Comparison of ENCODE assay signal across 24 mouse cellular contexts in genomic region chr7:123345041-123345544, GRCm38 (mm10). TPM values are rescaled to one million over a fixed set of nuclear protein-coding genes. Genes with fewer than 3 reads are reported as not detected.
DNase-seq lines count a peak whose midpoint lies in the region; ATAC-seq and TF ChIP-seq lines count a peak whose summit lies in the region.
"Had no signal": no experiment of that assay in that cellular context is flagged by ENCODE, and none has a peak within 500 bp of the region (broad histone marks: within the 10 kb centered on the region; RNA-seq: fewer than 3 reads in every experiment).

No protein-coding gene starts in this region.

- DNase-seq in ES-CJ7 (ENCODE audit: low read depth, low spot score) = peak; percentile 56
- DNase-seq in R1 (ENCODE audit: low read depth, low spot score) = peak; percentile 42
- DNase-seq in right cerebral cortex, postnatal 25 days = no peak
- DNase-seq in layer of hippocampus, adult 8-10 months (ENCODE audit: low spot score in 2 of 2) = no peak
- no peak for DNase-seq in testis, postnatal 14 days (ENCODE audit: low spot score)
- DNase-seq: adrenal gland, adult 8-10 months; adrenal gland, postnatal 14 days; adrenal gland, postnatal 36 days; cerebellum, adult 11-12 months; cerebellum, adult 2 months; cerebellum, adult 9-10 months; cerebellum, postnatal 10 days; cerebellum, postnatal 25 days; forebrain, postnatal 0 days had no signal

- H3K4me1 ChIP-seq in intestine, postnatal 0 days (replicated peaks; ENCODE audit: control insufficient read depth, insufficient read depth, low read length) = peaks cover 30% of the 10 kb centered on the region
- peaks cover 37% of the 10 kb centered on the region for H3K4me1 ChIP-seq in intestine, embryonic 15.5 days (replicated peaks)
- H3K4me1 ChIP-seq in small intestine, adult 2 months (ENCODE audit: control insufficient read depth, insufficient read depth, insufficient read length, low read length) = peaks cover 28% of the 10 kb centered on the region

- no peak overlapping the region for H3K4me3 ChIP-seq in intestine, postnatal 0 days (ENCODE audit: low read depth, low read length)
- no peak overlapping the region for H3K4me3 ChIP-seq in intestine, embryonic 15.5 days (replicated peaks)
- no peak overlapping the region for H3K4me3 ChIP-seq in small intestine, adult 2 months (ENCODE audit: low read depth, low read length)
- H3K4me3 ChIP-seq: embryonic facial prominence, embryonic 10.5 days; embryonic facial prominence, embryonic 12.5 days; forebrain, embryonic 13.5 days; forebrain, embryonic 15.5 days had no signal

- no peak overlapping the region for H3K4me2 ChIP-seq in intestine, postnatal 0 days (replicated peaks; ENCODE audit: low read depth)
- no peak overlapping the region for H3K4me2 ChIP-seq in intestine, embryonic 15.5 days (replicated peaks)
- H3K4me2 ChIP-seq: embryonic facial prominence, embryonic 12.5 days; forebrain, embryonic 13.5 days; forebrain, embryonic 15.5 days had no signal

- no peak for ATAC-seq in intestine, postnatal 0 days
- no peak for ATAC-seq in intestine, embryonic 15.5 days
- ATAC-seq: activated CD4-positive, CD25-positive, alpha-beta regulatory T cell, adult 4 months; forebrain, embryonic 13.5 days; forebrain, embryonic 15.5 days; forebrain, postnatal 0 days; Patski had no signal

- WGBS in intestine, postnatal 0 days = 61% methylated on average over 3 of the region's 3 CpGs
- WGBS in intestine, embryonic 15.5 days = 75% methylated on average over 3 of the region's 3 CpGs
- 56% methylated on average over 3 of the region's 3 CpGs for WGBS in small intestine, adult 2 months

- H3K27me3 ChIP-seq in intestine, postnatal 0 days (replicated peaks; ENCODE audit: control insufficient read depth, insufficient read depth, low read length) = no peaks in the 10 kb centered on the region
- H3K27me3 ChIP-seq in intestine, embryonic 15.5 days (replicated peaks) = no peaks in the 10 kb centered on the region
- H3K27me3 ChIP-seq in small intestine, adult 2 months (ENCODE audit: control insufficient read depth, insufficient read depth, low read length) = no peaks in the 10 kb centered on the region
- H3K27me3 ChIP-seq: embryonic facial prominence, embryonic 12.5 days; forebrain, embryonic 13.5 days; forebrain, embryonic 15.5 days; Patski had no signal

- H3K36me3 ChIP-seq in intestine, postnatal 0 days (ENCODE audit: control insufficient read depth, insufficient read depth) = no peaks in the 10 kb centered on the region
- H3K36me3 ChIP-seq in intestine, embryonic 15.5 days = no peaks in the 10 kb centered on the region
- H3K36me3 ChIP-seq in small intestine, adult 2 months (ENCODE audit: control insufficient read depth, insufficient read depth, low read length) = no peaks in the 10 kb centered on the region
- H3K36me3 ChIP-seq: embryonic facial prominence, embryonic 12.5 days; forebrain, embryonic 15.5 days had no signal

- TF ChIP-seq POLR2A in small intestine, adult 2 months (IDR thresholded peaks at IDR 0.05; ENCODE audit: low read depth, low read length) = no peak

- no peak for TF ChIP-seq CTCF in intestine, postnatal 0 days (IDR thresholded peaks at IDR 0.05; ENCODE audit: low read depth)
- TF ChIP-seq CTCF in small intestine, adult 2 months (IDR thresholded peaks at IDR 0.05; ENCODE audit: extremely low read depth, insufficient read length, insufficient replicate concordance, low read depth, low read length) = no peak

- H3K9ac ChIP-seq in intestine, postnatal 0 days (ENCODE audit: low read depth, low read length) = no peak overlapping the region
- no peak overlapping the region for H3K9ac ChIP-seq in intestine, embryonic 15.5 days
- H3K9ac ChIP-seq: embryonic facial prominence, embryonic 12.5 days; forebrain, embryonic 13.5 days; forebrain, embryonic 15.5 days; forebrain, postnatal 0 days had no signal

- 0 out of 2 replicates have a peak overlapping the region, but pooled peaks have one; percentile 24 for H3K27ac ChIP-seq in intestine, postnatal 0 days (ENCODE audit: low read depth, low read length)
- H3K27ac ChIP-seq in intestine, embryonic 15.5 days = no peak overlapping the region
- peak overlapping the region; percentile 89 for H3K27ac ChIP-seq in small intestine, adult 2 months (ENCODE audit: insufficient read depth, low read depth, low read length)
- H3K27ac ChIP-seq: embryonic facial prominence, embryonic 10.5 days; embryonic facial prominence, embryonic 12.5 days; forebrain, embryonic 13.5 days; forebrain, embryonic 15.5 days had no signal

- no peaks in the 10 kb centered on the region for H3K9me3 ChIP-seq in intestine, postnatal 0 days (ENCODE audit: control insufficient read depth)
- no peaks in the 10 kb centered on the region for H3K9me3 ChIP-seq in intestine, embryonic 15.5 days
- H3K9me3 ChIP-seq: embryonic facial prominence, embryonic 10.5 days; embryonic facial prominence, embryonic 12.5 days; forebrain, embryonic 13.5 days; forebrain, embryonic 15.5 days; G1E had no signal

RNA-seq across cellular contexts. Expression of gene Lcmt1, which starts 24.5 kb away (rescaled TPM):
- polyA plus RNA-seq in intestine, postnatal 0 days (2015; fragmentation: Nextera tagmentation; extraction: Ambion mirVana) = 36.2 and 41.5 TPM in 2 replicates
- 42.9 and 46.5 TPM in 2 replicates for polyA plus RNA-seq in intestine, embryonic 15.5 days (2015; fragmentation: Nextera tagmentation; extraction: Ambion mirVana)
- 21.5 and 21.6 TPM in 2 replicates for polyA plus RNA-seq in small intestine, adult 2 months (2012; rRNA removed)
- 10 to 100 TPM; 79.7 to 96.9 (median 88.7) TPM for total RNA-seq in layer of hippocampus, adult 8-10 months (2022)

RNA-seq across cellular contexts. Expression of gene Arhgap17, which starts 24.6 kb away (rescaled TPM):
- polyA plus RNA-seq in intestine, postnatal 0 days (2015; fragmentation: Nextera tagmentation; extraction: Ambion mirVana) = 17.2 and 18.0 TPM in 2 replicates
- polyA plus RNA-seq in intestine, embryonic 15.5 days (2015; fragmentation: Nextera tagmentation; extraction: Ambion mirVana) = 20.4 and 20.8 TPM in 2 replicates
- polyA plus RNA-seq in small intestine, adult 2 months (2012; rRNA removed) = 24.7 and 69.8 TPM in 2 replicates
- 10 to 100 TPM; 27.6 to 42.0 (median 35.2) TPM for total RNA-seq in layer of hippocampus, adult 8-10 months (2022)

Comparison
In these comparisons a context has a peak if more than half of its experiments do, and no peak if none do; other contexts are left out.
1. DNase-seq: peak in ES-CJ7 (single experiment) and R1 (single experiment); none in right cerebral cortex, postnatal 25 days (single experiment), layer of hippocampus, adult 8-10 months (0 of 2) and testis, postnatal 14 days (single experiment).